Mouse (Mus musculus): ENCODE measurements around the gene Fam129b. TPM values are rescaled to one million over a fixed set of nuclear protein-coding genes. Genes with fewer than 3 reads are reported as not detected.

Fam129b gene
- polyA plus RNA-seq, 1 experiment from 2014 or later: 185 TPM

DNA sequence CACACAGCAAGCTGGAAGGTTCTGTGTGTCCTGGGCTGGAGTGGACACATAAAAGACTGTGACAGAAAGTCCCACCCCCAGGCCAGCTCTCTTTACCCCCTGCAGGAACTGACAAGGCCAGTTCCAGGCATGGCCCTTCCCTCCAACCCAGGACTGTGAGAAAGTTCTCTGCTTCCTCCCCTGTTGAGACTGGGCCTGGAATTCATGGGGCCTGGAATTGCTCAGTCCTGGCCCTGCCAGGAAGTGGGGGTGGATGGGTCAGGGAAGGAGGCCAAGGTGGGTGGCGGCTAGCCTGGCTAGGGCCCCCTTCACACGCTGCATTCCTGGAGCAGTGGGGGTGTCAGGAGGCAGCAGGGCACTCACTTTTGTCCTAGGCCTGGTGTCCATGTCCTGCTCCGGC is 39.0 kb downstream of the Fam129b start:
- Histone ChIP-seq H3K27ac (peak overlapping the region; percentile 85), H3K79me2 (ENCODE audit: inconsistent target) (peaks cover 70% of the 10 kb centered on the region), H3K36me3 (ENCODE audit: inconsistent target) (peaks cover 44% of the 10 kb centered on the region), H3K4me3 (ENCODE audit: inconsistent target) (no peak overlapping the region)
- 100% methylated on average over 3 of the region's 3 CpGs for WGBS (ENCODE audit: missing documents)

GRCm38 (mm10) chr2:32917526-32917925 is 41.6 kb downstream of the Fam129b start:
- peaks cover 60% of the 10 kb centered on the region for H3K79me2 ChIP-seq (ENCODE audit: inconsistent target)
- H3K4me3 ChIP-seq (ENCODE audit: inconsistent target): no peak overlapping the region
- 2% methylated on average over 11 of the region's 11 CpGs for WGBS (ENCODE audit: missing documents)
- H3K27ac ChIP-seq: peak overlapping the region; percentile 85
- peaks cover 48% of the 10 kb centered on the region for H3K36me3 ChIP-seq (ENCODE audit: inconsistent target)

DNA sequence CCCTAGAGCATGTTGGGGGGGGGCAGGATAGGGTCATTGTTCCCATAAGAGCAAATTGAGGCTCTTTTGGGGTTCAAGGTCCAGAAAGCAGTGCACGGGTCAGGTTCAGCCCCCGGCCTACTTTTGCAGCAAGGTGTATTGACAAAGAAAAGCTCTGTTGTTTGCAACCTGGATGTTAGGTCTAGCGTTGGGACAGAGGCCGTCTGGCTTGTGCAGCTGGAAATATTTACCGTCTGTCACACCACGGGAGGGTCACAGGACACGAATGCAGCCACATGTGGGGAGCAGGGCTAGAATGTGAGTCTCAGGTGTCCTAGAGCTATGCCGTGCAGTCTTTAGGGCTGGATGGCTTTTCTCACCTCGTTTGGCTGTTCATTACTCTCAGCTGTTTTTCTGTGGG is 42.5 kb downstream of the Fam129b start:
- H3K4me3 ChIP-seq (ENCODE audit: inconsistent target): no peak overlapping the region
- WGBS (ENCODE audit: missing documents): 95% methylated on average over 9 of the region's 9 CpGs
- peak overlapping the region; percentile 85 for H3K27ac ChIP-seq
- H3K36me3 ChIP-seq (ENCODE audit: inconsistent target): peaks cover 49% of the 10 kb centered on the region
- H3K79me2 ChIP-seq (ENCODE audit: inconsistent target): peaks cover 52% of the 10 kb centered on the region

- WGBS (ENCODE audit: missing documents): 88% methylated on average over 7 of the region's 7 CpGs
- Histone ChIP-seq H3K36me3 (ENCODE audit: inconsistent target) (peaks cover 67% of the 10 kb centered on the region), H3K79me2 (ENCODE audit: inconsistent target) (peaks cover 23% of the 10 kb centered on the region), H3K27ac (no peak overlapping the region), H3K4me3 (ENCODE audit: inconsistent target) (no peak overlapping the region)
Measured at GRCm38 (mm10) chr2:32921235-32921634, 45.3 kb downstream of the Fam129b start.

- no peak overlapping the region for H3K4me3 ChIP-seq (ENCODE audit: inconsistent target)
- WGBS (ENCODE audit: missing documents): 96% methylated on average over 15 of the region's 15 CpGs
- H3K36me3 ChIP-seq (ENCODE audit: inconsistent target): peaks cover 74% of the 10 kb centered on the region
Measured at GRCm38 (mm10) chr2:32921801-32922380, 46.0 kb downstream of the Fam129b start.

GRCm38 (mm10) chr2:32922564-32922963 is 46.6 kb downstream of the Fam129b start:
- Histone ChIP-seq H3K27ac (no peak overlapping the region), H3K4me3 (ENCODE audit: inconsistent target) (no peak overlapping the region), H3K36me3 (ENCODE audit: inconsistent target) (peaks cover 78% of the 10 kb centered on the region), H3K79me2 (ENCODE audit: inconsistent target) (peaks cover 22% of the 10 kb centered on the region)
- WGBS (ENCODE audit: missing documents): 95% methylated on average over 11 of the region's 13 CpGs

More at GRCm38 (mm10) chr2:32921801-32922380, 46.0 kb downstream of the Fam129b start:
- Histone ChIP-seq H3K27ac (no peak overlapping the region), H3K79me2 (ENCODE audit: inconsistent target) (peaks cover 22% of the 10 kb centered on the region)

- Histone ChIP-seq H3K79me2 (ENCODE audit: inconsistent target) (peaks cover 13% of the 10 kb centered on the region), H3K27ac (no peak overlapping the region), H3K36me3 (ENCODE audit: inconsistent target) (peaks cover 76% of the 10 kb centered on the region), H3K4me3 (ENCODE audit: inconsistent target) (no peak overlapping the region)
- 96% methylated on average over 17 of the region's 24 CpGs for WGBS (ENCODE audit: missing documents)
Measured at GRCm38 (mm10) chr2:32923551-32924250, 47.8 kb downstream of the Fam129b start.

- H3K36me3 ChIP-seq (ENCODE audit: inconsistent target): peaks cover 76% of the 10 kb centered on the region
- 90% methylated on average over 10 of the region's 10 CpGs for WGBS (ENCODE audit: missing documents)
- no peak overlapping the region for H3K27ac ChIP-seq
- H3K79me2 ChIP-seq (ENCODE audit: inconsistent target): peaks cover 6% of the 10 kb centered on the region; the same call in 1 of the 2 replicates
- H3K4me3 ChIP-seq (ENCODE audit: inconsistent target): no peak overlapping the region
Measured at GRCm38 (mm10) chr2:32924306-32924844, 48.5 kb downstream of the Fam129b start.

DNA sequence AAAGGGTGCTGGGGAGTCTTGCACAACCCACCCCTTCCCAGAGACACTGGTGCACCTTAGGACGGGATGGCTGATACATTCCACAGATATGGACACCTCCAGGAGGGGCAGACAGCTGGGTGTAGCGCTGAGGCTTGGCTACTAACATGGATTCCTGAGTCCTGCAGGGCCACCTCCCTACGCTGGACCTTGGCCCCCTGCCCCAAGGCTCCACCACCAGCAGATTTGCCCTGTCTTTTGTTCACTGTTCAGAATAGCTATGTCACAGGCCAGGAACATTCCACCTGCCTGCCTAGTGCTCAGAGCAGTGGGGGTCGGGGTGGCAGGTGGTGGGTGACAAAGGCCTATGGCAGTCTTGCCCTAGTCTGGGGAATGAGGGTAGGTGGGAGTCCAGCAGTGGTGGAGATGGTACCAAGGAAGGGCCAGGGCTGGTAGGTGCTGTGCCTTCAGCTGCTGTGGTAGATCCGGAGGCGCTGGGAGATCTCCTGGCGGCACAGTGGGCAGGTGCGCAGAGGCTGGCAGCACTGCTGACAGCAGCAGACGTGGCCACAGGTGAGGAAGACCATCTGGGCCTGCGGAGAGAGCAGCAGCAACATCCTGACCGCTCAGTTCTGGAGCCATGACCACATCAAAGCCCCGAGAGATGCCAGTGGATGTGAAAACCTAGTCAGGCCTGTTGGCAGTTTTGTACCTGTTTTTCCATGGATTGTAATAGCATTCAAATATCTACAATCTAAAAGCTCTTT is 50.6 kb downstream of the Fam129b start:
- H3K79me2 ChIP-seq (ENCODE audit: inconsistent target): no peaks in the 10 kb centered on the region
- WGBS (ENCODE audit: missing documents): 95% methylated on average over 9 of the region's 12 CpGs
- H3K36me3 ChIP-seq (ENCODE audit: inconsistent target): peaks cover 58% of the 10 kb centered on the region
- H3K4me3 ChIP-seq (ENCODE audit: inconsistent target): no peak overlapping the region
- no peak overlapping the region for H3K27ac ChIP-seq

DNA sequence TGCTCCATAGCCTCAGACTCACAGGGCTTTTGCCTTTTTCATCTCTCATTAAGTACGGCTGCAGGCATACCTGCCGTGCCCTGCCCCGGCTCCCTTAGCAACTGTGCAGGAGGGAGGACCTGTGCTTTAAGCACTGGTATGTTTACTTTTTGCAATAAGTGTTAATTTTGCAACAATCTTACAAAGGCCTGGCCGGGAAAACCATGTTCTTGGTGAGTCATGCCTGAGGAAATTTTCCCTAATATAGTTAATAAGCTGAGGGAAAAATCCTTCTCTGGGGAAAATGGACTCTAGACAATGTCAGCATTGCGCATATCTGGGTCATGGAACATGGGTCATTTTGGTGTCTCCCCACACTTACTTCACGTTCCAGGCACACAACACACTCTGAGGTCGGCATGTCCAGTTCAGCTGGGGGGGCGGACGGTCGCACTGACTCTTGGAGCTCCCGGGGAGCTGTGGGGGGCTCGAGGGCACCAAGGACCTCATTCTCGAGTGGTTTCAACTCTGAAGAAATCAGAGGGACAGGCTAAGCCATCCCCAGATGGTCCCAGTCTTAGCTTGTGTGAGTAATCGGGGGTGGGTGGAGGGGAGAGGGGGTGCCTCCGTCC is 51.8 kb downstream of the Fam129b start:
- H3K36me3 ChIP-seq (ENCODE audit: inconsistent target): peaks cover 55% of the 10 kb centered on the region; the same call in 1 of the 2 replicates
- 89% methylated on average over 15 of the region's 15 CpGs for WGBS (ENCODE audit: missing documents)
- no peak overlapping the region for H3K4me3 ChIP-seq (ENCODE audit: inconsistent target)
- no peaks in the 10 kb centered on the region for H3K79me2 ChIP-seq (ENCODE audit: inconsistent target)
- no peak overlapping the region for H3K27ac ChIP-seq

- peaks cover 55% of the 10 kb centered on the region; the same call in 1 of the 2 replicates for H3K36me3 ChIP-seq (ENCODE audit: inconsistent target)
- no peaks in the 10 kb centered on the region for H3K79me2 ChIP-seq (ENCODE audit: inconsistent target)
- H3K4me3 ChIP-seq (ENCODE audit: inconsistent target): no peak overlapping the region
- WGBS (ENCODE audit: missing documents): 52% methylated on average over 10 of the region's 10 CpGs
- no peak overlapping the region for H3K27ac ChIP-seq
Measured at GRCm38 (mm10) chr2:32928235-32928946, 52.5 kb downstream of the Fam129b start.

- no peak overlapping the region for H3K27ac ChIP-seq
Measured at GRCm38 (mm10) chr2:32928947-32929829, 53.3 kb downstream of the Fam129b start.

DNA sequence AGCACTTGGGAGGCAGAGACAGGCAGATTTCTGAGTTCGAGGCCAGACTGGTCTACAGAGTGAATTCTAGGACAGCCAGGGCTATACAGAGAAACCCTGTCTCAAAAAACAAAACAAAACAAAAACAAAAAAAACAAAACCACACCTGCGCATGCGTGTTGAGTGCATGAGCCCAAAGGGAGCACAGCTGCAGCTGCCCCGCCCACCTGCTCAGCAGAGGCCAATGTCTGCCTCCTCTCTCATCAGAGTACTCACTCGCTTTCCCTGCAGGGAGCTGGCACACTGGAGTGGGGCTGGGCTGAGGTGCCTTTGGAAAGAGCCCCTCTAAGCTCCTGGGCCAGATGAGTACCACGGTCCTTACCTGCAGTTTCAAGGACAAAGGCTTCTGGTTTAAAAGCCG is 55.8 kb downstream of the Fam129b start:
- peaks cover 65% of the 10 kb centered on the region; the same call in 1 of the 2 replicates for H3K36me3 ChIP-seq (ENCODE audit: inconsistent target)
- H3K79me2 ChIP-seq (ENCODE audit: inconsistent target): no peaks in the 10 kb centered on the region
- WGBS (ENCODE audit: missing documents): 46% methylated on average over 6 of the region's 7 CpGs
- H3K4me3 ChIP-seq (ENCODE audit: inconsistent target): no peak overlapping the region
- no peak overlapping the region for H3K27ac ChIP-seq

More at GRCm38 (mm10) chr2:32928947-32929829, 53.3 kb downstream of the Fam129b start:
- Histone ChIP-seq H3K4me3 (ENCODE audit: inconsistent target) (no peak overlapping the region), H3K36me3 (ENCODE audit: inconsistent target) (peaks cover 56% of the 10 kb centered on the region; the same call in 1 of the 2 replicates), H3K79me2 (ENCODE audit: inconsistent target) (no peaks in the 10 kb centered on the region)
- 96% methylated on average over 17 of the region's 19 CpGs for WGBS (ENCODE audit: missing documents)

All from macrophage (primary cell).